Mouse (Mus musculus) hematopoietic stem cell, adult 5-6 weeks (primary cell): Measurements from ENCODE around the gene U2af1l4. TPM values are rescaled to one million over a fixed set of nuclear protein-coding genes. Genes with fewer than 3 reads are reported as not detected.

Experiments
- ATAC-seq, 2 experiments: fragments of 125-278 bp in 1 of 2; replicated peaks in 1 of 2; 2 replicates each; pipeline ENCODE4 v1.8.0; 2016 to 2017; ENCODE audit warnings: inconsistent platforms in 2 of 2, mild to moderate bottlenecking in 2 of 2, moderate number of reproducible peaks in 2 of 2, low read depth in 1 of 2, moderate TSS enrichment in 1 of 2; ENCODE audit not compliant: low FRiP score in 2 of 2, poor library complexity in 2 of 2, severe bottlenecking in 2 of 2, insufficient read depth in 1 of 2, low TSS enrichment in 1 of 2
- total RNA-seq: library from RNA; stranded (forward); fragments of 172-1452, 232-1000 nt; gene quantifications from 2 replicates; pipeline ENCODE4 v1.2.3, GENCODE M21; 2017

Gene U2af1l4
- total RNA-seq, 1 experiment from 2014 or later, result 148 TPM

- no peak for ATAC-seq
Measured at GRCm38 (mm10) chr7:30567555-30567954, 4.5 kb downstream of the U2af1l4 start.

GRCm38 (mm10) chr7:30572389-30572788, 9.3 kb downstream of the U2af1l4 start:
- ATAC-seq, result no peak

- ATAC-seq, result peak in 1 of 2 experiments; percentile 36; a peak in 1 of 4 replicates
Measured at GRCm38 (mm10) chr7:30572969-30573368, 9.9 kb downstream of the U2af1l4 start.

GRCm38 (mm10) chr7:30579950-30580349, 16.8 kb downstream of the U2af1l4 start:
- no peak for ATAC-seq

- ATAC-seq, result no peak
Measured at GRCm38 (mm10) chr7:30581547-30581946, 18.4 kb downstream of the U2af1l4 start.

GRCm38 (mm10) chr7:30584339-30584738, 21.2 kb downstream of the U2af1l4 start:
- ATAC-seq, result no peak

- ATAC-seq, result no peak
Measured at GRCm38 (mm10) chr7:30585170-30585569, 22.1 kb downstream of the U2af1l4 start.

- no peak for ATAC-seq
Measured at GRCm38 (mm10) chr7:30586455-30587020, 23.4 kb downstream of the U2af1l4 start.

GRCm38 (mm10) chr7:30587842-30588667, 25.0 kb downstream of the U2af1l4 start:
- no peak for ATAC-seq

GRCm38 (mm10) chr7:30588676-30589434, 25.8 kb downstream of the U2af1l4 start, which contains the start of gene Kmt2b:
Gene Kmt2b, minus strand, starts transcription at chr7:30588726.
- ATAC-seq, result peak; percentile 84

GRCm38 (mm10) chr7:30589435-30590301, 26.6 kb downstream of the U2af1l4 start:
- peak; percentile 57 to 58 for ATAC-seq

- no peak for ATAC-seq
Measured at GRCm38 (mm10) chr7:30590927-30591604, 28.0 kb downstream of the U2af1l4 start.

GRCm38 (mm10) chr7:30591605-30591951, 28.5 kb downstream of the U2af1l4 start:
- ATAC-seq, result no peak

- ATAC-seq, result no peak
Measured at GRCm38 (mm10) chr7:30592772-30593423, 29.8 kb downstream of the U2af1l4 start.

GRCm38 (mm10) chr7:30593579-30594509, 30.7 kb downstream of the U2af1l4 start:
- no peak for ATAC-seq
